Mouse (Mus musculus): ENCODE data around the gene Isoc2a. TPM values are rescaled to one million over a fixed set of nuclear protein-coding genes. Genes with fewer than 3 reads are reported as not detected.
A peak's percentile ranks its signal among the peaks of the same experiment; 100 is the strongest.

The Isoc2a gene
- 0.93 and 1.2 TPM in 2 replicates for polyA plus RNA-seq (2015; fragmentation: Nextera tagmentation; extraction: Ambion mirVana)

GRCm38 (mm10) chr7:4876753-4877221, at the start of gene Isoc2a:
Gene Isoc2a (plus strand): TSS chr7:4877153.
- Histone ChIP-seq H3K27me3 (no peaks in the 10 kb centered on the region), H3K9ac (peak within 1 kb of the TSS; percentile 61), H3K9me3 (replicated peaks) (no peaks in the 10 kb centered on the region), H3K27ac (peak within 1 kb of the TSS; percentile 58; the same call in 1 of the 2 replicates), H3K4me2 (peak within 1 kb of the TSS; percentile 91), H3K4me3 (replicated peaks) (peak within 1 kb of the TSS; percentile 62), H3K36me3 (no peaks in the 10 kb centered on the region), H3K4me1 (peaks cover 19% of the 10 kb centered on the region)
- ATAC-seq (replicated peaks; ENCODE audit: low FRiP score) = peak; percentile 100
- under 1% methylated on average over 22 of the region's 22 CpGs for WGBS

DNA sequence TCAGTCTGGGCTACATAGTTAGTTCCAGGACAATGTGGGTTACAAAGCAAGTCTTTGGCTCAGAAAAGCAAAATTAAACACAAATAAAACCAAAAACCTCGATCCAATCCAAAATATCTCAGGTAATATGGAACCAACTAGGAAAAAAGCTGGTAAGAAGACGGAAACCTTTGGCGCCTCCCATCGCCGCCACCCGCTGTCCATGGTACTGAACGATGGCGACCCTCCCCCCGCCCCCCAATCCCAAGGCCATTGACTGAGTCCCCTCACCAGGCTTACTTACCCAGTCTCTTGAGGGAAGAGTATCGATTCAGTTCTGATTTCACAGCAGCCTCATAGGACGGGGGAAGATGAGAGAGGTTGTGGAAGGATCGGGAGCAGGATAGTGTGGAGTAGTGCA, 46.5 kb upstream of the Isoc2a start:
- H3K9me3 ChIP-seq (replicated peaks) = no peaks in the 10 kb centered on the region
- peaks cover 3% of the 10 kb centered on the region; the same call in 1 of the 2 replicates for H3K4me1 ChIP-seq
- no peak overlapping the region for H3K4me2 ChIP-seq
- WGBS = 6% methylated on average over 12 of the region's 12 CpGs
- H3K27ac ChIP-seq = no peak overlapping the region
- no peak for ATAC-seq (replicated peaks; ENCODE audit: low FRiP score)
- peaks cover 39% of the 10 kb centered on the region for H3K27me3 ChIP-seq
- no peak overlapping the region for H3K9ac ChIP-seq
- H3K4me3 ChIP-seq (replicated peaks) = no peak overlapping the region
- H3K36me3 ChIP-seq = no peaks in the 10 kb centered on the region

- Histone ChIP-seq H3K36me3 (no peaks in the 10 kb centered on the region), H3K4me3 (replicated peaks) (peak overlapping the region; percentile 53), H3K9ac (peak overlapping the region; percentile 61), H3K27ac (peak overlapping the region; percentile 71; the same call in 1 of the 2 replicates), H3K9me3 (replicated peaks) (no peaks in the 10 kb centered on the region), H3K27me3 (peaks cover 76% of the 10 kb centered on the region), H3K4me1 (peaks cover 16% of the 10 kb centered on the region), H3K4me2 (peak overlapping the region; percentile 87)
- ATAC-seq (replicated peaks; ENCODE audit: low FRiP score) = no peak; the same call in none of the 2 replicates
- WGBS = 4% methylated on average over 33 of the region's 34 CpGs
These were observed 41.2 kb upstream of the Isoc2a start for GRCm38 (mm10) chr7:4835631-4836327.

GRCm38 (mm10) chr7:4836351-4836792, 40.6 kb upstream of the Isoc2a start:
- peak overlapping the region; percentile 87 for H3K4me2 ChIP-seq
- H3K4me3 ChIP-seq (replicated peaks) = peak overlapping the region; percentile 53
- peak overlapping the region; percentile 61 for H3K9ac ChIP-seq
- H3K27ac ChIP-seq = peak overlapping the region; percentile 71
- ATAC-seq (replicated peaks; ENCODE audit: low FRiP score) = peak; percentile 90
- no peaks in the 10 kb centered on the region for H3K36me3 ChIP-seq
- H3K27me3 ChIP-seq = peaks cover 75% of the 10 kb centered on the region
- H3K4me1 ChIP-seq = peaks cover 16% of the 10 kb centered on the region
- under 1% methylated on average over 51 of the region's 51 CpGs for WGBS
- H3K9me3 ChIP-seq (replicated peaks) = no peaks in the 10 kb centered on the region

DNA sequence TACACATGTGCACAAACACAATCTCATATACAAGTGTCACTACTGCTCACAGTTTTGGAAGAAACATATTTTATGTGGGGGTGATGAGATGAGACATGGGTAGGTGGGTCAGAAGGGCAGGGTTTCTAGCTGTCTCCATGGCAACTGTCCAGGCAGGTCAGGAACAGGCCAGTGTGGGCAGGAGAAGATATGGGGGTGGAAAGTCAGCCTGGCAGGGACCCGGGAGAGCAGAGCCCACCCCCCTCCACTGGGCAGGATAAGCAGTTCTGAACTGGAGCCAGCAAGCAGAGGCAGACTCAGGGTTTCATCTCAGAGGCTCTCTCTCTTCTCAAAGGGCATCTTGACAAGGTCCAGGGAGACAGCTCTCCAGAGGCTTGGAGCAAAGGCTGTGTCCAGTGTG, 39.3 kb upstream of the Isoc2a start:
- ATAC-seq (replicated peaks; ENCODE audit: low FRiP score) = no peak
- 4% methylated on average over 1 of the region's 1 CpGs for WGBS
- Histone ChIP-seq H3K9me3 (replicated peaks) (no peaks in the 10 kb centered on the region), H3K4me1 (peaks cover 22% of the 10 kb centered on the region), H3K4me3 (replicated peaks) (no peak overlapping the region), H3K27ac (no peak overlapping the region), H3K9ac (no peak overlapping the region), H3K36me3 (no peaks in the 10 kb centered on the region), H3K27me3 (peaks cover 81% of the 10 kb centered on the region), H3K4me2 (no peak overlapping the region)

DNA sequence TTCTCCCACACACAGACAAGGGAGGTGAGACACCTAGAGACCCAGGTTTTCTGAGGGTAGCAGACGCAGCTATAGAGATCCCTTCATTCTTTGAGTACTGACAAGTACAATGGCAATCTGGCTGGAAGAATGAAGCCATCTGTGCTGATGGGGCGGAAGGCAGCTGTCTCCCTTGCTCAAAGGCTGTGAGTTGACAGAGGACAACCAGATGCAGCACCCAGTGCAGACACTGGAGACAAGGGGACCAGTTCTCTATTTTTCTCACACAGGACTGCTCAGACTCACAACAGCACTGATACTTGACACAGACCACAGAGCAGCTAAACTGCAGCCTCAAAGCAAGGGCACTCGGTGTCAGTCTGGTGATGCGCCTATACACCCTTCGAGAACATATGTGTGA, 34.9 kb upstream of the Isoc2a start:
- Histone ChIP-seq H3K9me3 (replicated peaks) (no peaks in the 10 kb centered on the region), H3K4me1 (peaks cover 35% of the 10 kb centered on the region), H3K36me3 (no peaks in the 10 kb centered on the region), H3K9ac (no peak overlapping the region), H3K27me3 (peaks cover 81% of the 10 kb centered on the region), H3K4me2 (no peak overlapping the region), H3K27ac (no peak overlapping the region), H3K4me3 (replicated peaks) (0 out of 2 replicates have a peak overlapping the region, but pooled peaks have one; percentile 50)
- WGBS = 59% methylated on average over 5 of the region's 5 CpGs
- no peak for ATAC-seq (replicated peaks; ENCODE audit: low FRiP score)

GRCm38 (mm10) chr7:4842634-4843131, 34.3 kb upstream of the Isoc2a start:
- Histone ChIP-seq H3K27me3 (peaks cover 77% of the 10 kb centered on the region), H3K27ac (no peak overlapping the region), H3K9ac (0 out of 2 replicates have a peak overlapping the region, but pooled peaks have one; percentile 26), H3K4me2 (peak overlapping the region; percentile 95), H3K36me3 (no peaks in the 10 kb centered on the region), H3K9me3 (replicated peaks) (no peaks in the 10 kb centered on the region), H3K4me1 (peaks cover 33% of the 10 kb centered on the region), H3K4me3 (replicated peaks) (peak overlapping the region; percentile 50)
- peak; percentile 68 for ATAC-seq (replicated peaks; ENCODE audit: low FRiP score)
- 1% methylated on average over 16 of the region's 16 CpGs for WGBS

GRCm38 (mm10) chr7:4843604-4844244, 33.2 kb upstream of the Isoc2a start:
- Histone ChIP-seq H3K4me3 (replicated peaks) (peak overlapping the region; percentile 50), H3K9ac (0 out of 2 replicates have a peak overlapping the region, but pooled peaks have one; percentile 29), H3K4me1 (peaks cover 30% of the 10 kb centered on the region), H3K9me3 (replicated peaks) (no peaks in the 10 kb centered on the region), H3K27me3 (peaks cover 74% of the 10 kb centered on the region), H3K4me2 (peak overlapping the region; percentile 95), H3K36me3 (no peaks in the 10 kb centered on the region), H3K27ac (no peak overlapping the region)
- under 1% methylated on average over 34 of the region's 34 CpGs for WGBS
- ATAC-seq (replicated peaks; ENCODE audit: low FRiP score) = peak; percentile 27; the same call in 1 of the 2 replicates

DNA sequence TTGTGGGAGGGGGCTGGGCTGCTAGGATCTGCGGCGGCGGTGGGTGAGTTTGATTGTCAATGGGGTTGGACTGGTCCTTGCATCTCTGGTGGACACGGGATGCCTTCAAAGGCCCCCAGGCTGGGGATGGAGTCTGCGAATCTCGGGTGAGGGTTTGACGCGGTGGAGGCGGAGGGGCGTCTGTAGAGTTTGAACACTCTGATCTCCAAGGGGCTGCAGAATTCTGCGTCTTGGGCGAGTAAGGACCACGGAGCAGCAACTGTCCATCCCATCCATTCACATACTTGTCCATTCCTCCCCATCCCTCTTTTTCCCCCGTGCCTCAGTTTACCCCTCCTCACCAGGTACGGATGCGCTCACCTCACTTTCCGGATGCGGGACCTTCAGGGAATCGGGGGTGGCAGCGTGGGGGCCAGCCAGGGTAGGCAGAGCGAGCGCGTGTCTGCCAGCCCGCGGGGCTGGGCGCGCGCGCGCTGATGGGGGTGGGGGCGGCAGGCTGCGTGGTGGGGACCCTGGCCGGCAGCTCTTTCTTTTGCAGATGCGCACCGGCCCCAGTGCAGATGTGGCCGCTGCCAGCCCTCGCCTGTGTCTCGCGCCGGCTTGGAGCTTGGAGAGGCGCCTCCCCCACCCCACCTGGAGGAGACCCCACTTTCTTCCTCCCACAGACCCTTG, 32.6 kb upstream of the Isoc2a start, which contains the start of gene Shisa7:
Shisa7 (minus strand) TSS at position 452 of the 672 bp plus-strand sequence.
- WGBS = 1% methylated on average over 41 of the region's 41 CpGs
- ATAC-seq (replicated peaks; ENCODE audit: low FRiP score) = peak; percentile 61
- Histone ChIP-seq H3K27ac (no peak within 1 kb of the TSS), H3K4me3 (replicated peaks) (peak within 1 kb of the TSS; percentile 50), H3K4me1 (peaks cover 30% of the 10 kb centered on the region), H3K9me3 (replicated peaks) (no peaks in the 10 kb centered on the region), H3K9ac (peak within 1 kb of the TSS; percentile 29), H3K4me2 (peak within 1 kb of the TSS; percentile 95), H3K27me3 (peaks cover 77% of the 10 kb centered on the region), H3K36me3 (no peaks in the 10 kb centered on the region)

DNA sequence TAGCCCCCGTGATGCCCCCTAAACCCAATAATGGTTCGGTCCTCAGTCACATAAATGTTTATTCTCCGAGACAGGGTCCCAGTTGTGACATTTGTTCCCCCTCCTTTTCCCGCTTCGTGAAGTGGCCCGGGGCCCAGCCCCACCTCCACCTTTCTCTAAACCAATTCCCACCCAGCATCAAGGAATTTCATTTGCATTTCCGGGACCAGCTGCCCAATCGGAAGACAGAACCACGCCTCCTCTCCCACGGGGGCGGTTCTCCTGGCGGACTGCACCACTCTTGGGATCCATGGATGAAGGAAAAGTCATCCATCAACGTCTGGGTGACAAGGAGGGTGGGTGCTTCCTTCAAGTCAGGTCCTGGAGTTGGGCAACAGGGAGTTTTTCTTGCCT, 32.0 kb upstream of the Isoc2a start:
- Histone ChIP-seq H3K4me2 (peak overlapping the region; percentile 95), H3K4me3 (replicated peaks) (peak overlapping the region; percentile 50), H3K27me3 (peaks cover 73% of the 10 kb centered on the region), H3K4me1 (peaks cover 30% of the 10 kb centered on the region), H3K9ac (peak overlapping the region; percentile 29; the same call in 1 of the 2 replicates), H3K9me3 (replicated peaks) (no peaks in the 10 kb centered on the region), H3K27ac (no peak overlapping the region), H3K36me3 (no peaks in the 10 kb centered on the region)
- WGBS = 2% methylated on average over 13 of the region's 13 CpGs
- ATAC-seq (replicated peaks; ENCODE audit: low FRiP score) = peak; percentile 83

DNA sequence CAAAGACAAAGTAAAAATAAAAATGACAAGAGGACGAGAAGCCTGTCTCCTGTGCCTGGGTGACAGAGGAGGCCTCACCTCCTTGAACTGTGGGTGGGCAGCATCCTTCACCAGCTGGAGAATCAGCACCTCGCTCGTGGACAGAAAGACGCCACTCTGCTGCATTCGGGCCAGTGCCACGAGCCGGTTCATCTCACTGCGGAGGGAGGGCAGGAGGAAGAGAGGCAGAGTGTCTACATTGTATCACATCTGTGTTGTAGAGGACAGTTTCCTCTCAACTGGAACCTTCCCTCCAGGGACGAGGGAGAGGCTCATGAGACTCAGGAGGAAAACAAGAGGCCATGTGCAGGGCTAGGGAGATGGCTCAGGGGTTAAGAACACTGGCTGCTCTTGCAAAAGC, 27.6 kb upstream of the Isoc2a start:
- H3K4me1 ChIP-seq = peaks cover 7% of the 10 kb centered on the region
- H3K4me2 ChIP-seq = no peak overlapping the region
- H3K36me3 ChIP-seq = no peaks in the 10 kb centered on the region
- H3K9me3 ChIP-seq (replicated peaks) = no peaks in the 10 kb centered on the region
- ATAC-seq (replicated peaks; ENCODE audit: low FRiP score) = no peak
- no peak overlapping the region for H3K4me3 ChIP-seq (replicated peaks)
- H3K27me3 ChIP-seq = peaks cover 31% of the 10 kb centered on the region
- no peak overlapping the region for H3K27ac ChIP-seq
- WGBS = 48% methylated on average over 9 of the region's 9 CpGs
- H3K9ac ChIP-seq = no peak overlapping the region

Measured in kidney, embryonic 15.5 days (tissue).